Mouse (Mus musculus): ENCODE measurements around the gene Zfp316.

GRCm38 (mm10) chr5:143205015-143205414, 64.8 kb downstream of the Zfp316 start:
- TF ChIP-seq CTCF (IDR thresholded peaks at IDR 0.05; ENCODE audit: insufficient read depth, low read length) (peak; percentile 24; the same call in 1 of the 2 replicates), POLR2A (IDR thresholded peaks at IDR 0.05; ENCODE audit: borderline replicate concordance, extremely low read depth, low read depth, low read length) (no peak)

Data from lung, adult 2 months (tissue).